ENCODE assay signal across 9 mouse cellular contexts in genomic region chr7:142425641-142426213, GRCm38 (mm10). TPM values are rescaled to one million over a fixed set of nuclear protein-coding genes. Genes with fewer than 3 reads are reported as not detected.
A peak's percentile ranks its signal among the peaks of the same experiment; 100 is the strongest.
DNase-seq lines count a peak whose midpoint lies in the region; ATAC-seq and TF ChIP-seq lines count a peak whose summit lies in the region.
"Had no signal": no experiment of that assay in that cellular context is flagged by ENCODE, and none has a peak within 500 bp of the region (broad histone marks: within the 10 kb centered on the region; RNA-seq: fewer than 3 reads in every experiment).

No protein-coding gene starts in this region.

- WGBS in lung, embryonic 14.5 days, result 62% methylated on average over 11 of the region's 11 CpGs
- WGBS in liver, embryonic 14.5 days (ENCODE audit: insufficient replicate concordance), result 71% methylated on average over 11 of the region's 11 CpGs
- WGBS in intestine, embryonic 16.5 days, result 60% methylated on average over 11 of the region's 11 CpGs

- no peaks in the 10 kb centered on the region for H3K9me3 ChIP-seq in lung, embryonic 14.5 days (ENCODE audit: low read depth, low read length)
- no peaks in the 10 kb centered on the region for H3K9me3 ChIP-seq in liver, embryonic 14.5 days (ENCODE audit: control insufficient read depth, low read length)
- H3K9me3 ChIP-seq in intestine, embryonic 16.5 days (ENCODE audit: control insufficient read depth, low read length), result no peaks in the 10 kb centered on the region
- H3K9me3 ChIP-seq: heart, embryonic 13.5 days had no signal

- no peaks in the 10 kb centered on the region for H3K36me3 ChIP-seq in lung, embryonic 14.5 days (ENCODE audit: insufficient read depth)
- no peaks in the 10 kb centered on the region for H3K36me3 ChIP-seq in liver, embryonic 14.5 days (replicated peaks; ENCODE audit: control insufficient read depth, insufficient read depth, low read depth)
- H3K36me3 ChIP-seq in intestine, embryonic 16.5 days (ENCODE audit: control insufficient read depth, insufficient read depth, low read length), result no peaks in the 10 kb centered on the region
- H3K36me3 ChIP-seq: heart, embryonic 13.5 days had no signal

- peaks cover 9% of the 10 kb centered on the region for H3K4me1 ChIP-seq in lung, embryonic 14.5 days (ENCODE audit: insufficient read depth)
- H3K4me1 ChIP-seq in liver, embryonic 14.5 days (replicated peaks; ENCODE audit: control insufficient read depth in 2 of 2, insufficient read depth in 2 of 2, low read length in 1 of 2), result peaks cover 20% of the 10 kb centered on the region in 2 experiments
- peaks cover 9% of the 10 kb centered on the region for H3K4me1 ChIP-seq in intestine, embryonic 16.5 days (ENCODE audit: control insufficient read depth, insufficient read depth, low read length)

- TF ChIP-seq EP300 in liver, embryonic 14.5 days (IDR thresholded peaks at IDR 0.05; ENCODE audit: low read depth), result no peak

- DNase-seq in cerebellum, adult 9-10 months, result peak; percentile 45
- DNase-seq in cerebellum, postnatal 4 days (ENCODE audit: low spot score in 2 of 2), result no peak
- DNase-seq in lung, embryonic 14.5 days, result peak; percentile 40
- DNase-seq in lung, postnatal 25 days (ENCODE audit: low spot score), result no peak
- peak; percentile 63 to 75 for DNase-seq in cerebellum, postnatal 14 days
- DNase-seq in liver, embryonic 14.5 days (ENCODE audit: low read depth in 3 of 3, low spot score in 3 of 3), result no peak

- H3K9ac ChIP-seq in lung, embryonic 14.5 days, result no peak overlapping the region
- no peak overlapping the region for H3K9ac ChIP-seq in liver, embryonic 14.5 days (replicated peaks)
- H3K9ac ChIP-seq in intestine, embryonic 16.5 days (ENCODE audit: low read depth, low read length), result no peak overlapping the region
- H3K9ac ChIP-seq: heart, embryonic 13.5 days had no signal

- H3K4me3 ChIP-seq in lung, embryonic 14.5 days (ENCODE audit: low read depth, low read length), result no peak overlapping the region
- no peak overlapping the region for H3K4me3 ChIP-seq in liver, embryonic 14.5 days (ENCODE audit: insufficient read depth in 1 of 2, low read depth in 2 of 2, low read length in 2 of 2)
- no peak overlapping the region for H3K4me3 ChIP-seq in intestine, embryonic 16.5 days (ENCODE audit: low read length)
- H3K4me3 ChIP-seq: heart, embryonic 13.5 days had no signal

- no peak for ATAC-seq in lung, embryonic 14.5 days (ENCODE audit: insufficient read depth)
- ATAC-seq in liver, embryonic 14.5 days (ENCODE audit: insufficient read depth), result no peak
- no peak for ATAC-seq in frontal cortex, adult (ENCODE audit: low TSS enrichment)
- no peak for ATAC-seq in intestine, embryonic 16.5 days

- peak; percentile 58 for TF ChIP-seq CTCF in lung, embryonic 14.5 days (IDR thresholded peaks at IDR 0.05; ENCODE audit: low read depth)
- TF ChIP-seq CTCF in liver, embryonic 14.5 days (IDR thresholded peaks at IDR 0.05; ENCODE audit: low read depth), result peak; percentile 71

- H3K4me2 ChIP-seq in lung, embryonic 14.5 days, result no peak overlapping the region
- H3K4me2 ChIP-seq in liver, embryonic 14.5 days (ENCODE audit: low read depth), result no peak overlapping the region
- H3K4me2 ChIP-seq in intestine, embryonic 16.5 days (ENCODE audit: low read depth, low read length), result no peak overlapping the region
- H3K4me2 ChIP-seq: heart, embryonic 13.5 days had no signal

- no peaks in the 10 kb centered on the region for H3K27me3 ChIP-seq in lung, embryonic 14.5 days (ENCODE audit: insufficient read depth, low read length)
- no peaks in the 10 kb centered on the region; the same call in 1 of the 2 replicates for H3K27me3 ChIP-seq in liver, embryonic 14.5 days (ENCODE audit: control insufficient read depth, insufficient read depth, low read length)
- no peaks in the 10 kb centered on the region for H3K27me3 ChIP-seq in intestine, embryonic 16.5 days (replicated peaks; ENCODE audit: control insufficient read depth, insufficient read depth, low read length)
- H3K27me3 ChIP-seq: heart, embryonic 13.5 days had no signal

- H3K27ac ChIP-seq in lung, embryonic 14.5 days (ENCODE audit: low read depth), result no peak overlapping the region
- no peak overlapping the region for H3K27ac ChIP-seq in liver, embryonic 14.5 days
- H3K27ac ChIP-seq in intestine, embryonic 16.5 days (ENCODE audit: low read length), result no peak overlapping the region
- H3K27ac ChIP-seq: heart, embryonic 13.5 days had no signal

RNA-seq across cellular contexts. Expression of gene Syt8, which starts 8.9 kb away (rescaled TPM):
- polyA plus RNA-seq in lung, embryonic 14.5 days (2014; fragmentation: Nextera tagmentation; extraction: Ambion mirVana), result not detected in 2 replicates
- polyA plus RNA-seq in liver, embryonic 14.5 days (2012; rRNA removed), result 0.03 and 0.57 TPM in 2 replicates
- polyA plus RNA-seq in liver, embryonic 14.5 days (2014; fragmentation: Nextera tagmentation; extraction: Ambion mirVana), result not detected in 2 replicates
- 8.8 and 10.4 TPM in 2 replicates for polyA plus RNA-seq in intestine, embryonic 16.5 days (2015; fragmentation: Nextera tagmentation; extraction: Ambion mirVana)

RNA-seq across cellular contexts. Expression of gene Tnni2, which starts 15.9 kb away (rescaled TPM):
- 0.86 and 1.6 TPM in 2 replicates for polyA plus RNA-seq in lung, embryonic 14.5 days (2014; fragmentation: Nextera tagmentation; extraction: Ambion mirVana)
- polyA plus RNA-seq in liver, embryonic 14.5 days (2012; rRNA removed), result 1.7 and 2.1 TPM in 2 replicates
- 2.1 and 2.2 TPM in 2 replicates for polyA plus RNA-seq in liver, embryonic 14.5 days (2014; fragmentation: Nextera tagmentation; extraction: Ambion mirVana)
- polyA plus RNA-seq in intestine, embryonic 16.5 days (2015; fragmentation: Nextera tagmentation; extraction: Ambion mirVana), result 4.3 and 4.7 TPM in 2 replicates

RNA-seq across cellular contexts. Expression of gene Lsp1, which starts 34.9 kb away (rescaled TPM):
- polyA plus RNA-seq in lung, embryonic 14.5 days (2014; fragmentation: Nextera tagmentation; extraction: Ambion mirVana), result 98.0 and 99.6 TPM in 2 replicates
- polyA plus RNA-seq in liver, embryonic 14.5 days (2012; rRNA removed), result 13.3 TPM in 2 replicates
- polyA plus RNA-seq in liver, embryonic 14.5 days (2014; fragmentation: Nextera tagmentation; extraction: Ambion mirVana), result 13.2 and 15.2 TPM in 2 replicates
- 125 and 134 TPM in 2 replicates for polyA plus RNA-seq in intestine, embryonic 16.5 days (2015; fragmentation: Nextera tagmentation; extraction: Ambion mirVana)

RNA-seq across cellular contexts. Expression of gene Ctsd, which starts 37.9 kb away (rescaled TPM):
- polyA plus RNA-seq in lung, embryonic 14.5 days (2014; fragmentation: Nextera tagmentation; extraction: Ambion mirVana), result 239 and 240 TPM in 2 replicates
- 180 and 209 TPM in 2 replicates for polyA plus RNA-seq in liver, embryonic 14.5 days (2012; rRNA removed)
- polyA plus RNA-seq in liver, embryonic 14.5 days (2014; fragmentation: Nextera tagmentation; extraction: Ambion mirVana), result 324 and 349 TPM in 2 replicates
- 395 and 444 TPM in 2 replicates for polyA plus RNA-seq in intestine, embryonic 16.5 days (2015; fragmentation: Nextera tagmentation; extraction: Ambion mirVana)

RNA-seq across cellular contexts. Expression of gene Gm49369, which starts 43.3 kb away (rescaled TPM):
- 3.0 TPM in 1 of 2 replicates, not detected in the other for polyA plus RNA-seq in lung, embryonic 14.5 days (2014; fragmentation: Nextera tagmentation; extraction: Ambion mirVana)
- 0.66 TPM in 1 of 2 replicates, not detected in the other for polyA plus RNA-seq in liver, embryonic 14.5 days (2012; rRNA removed)
- polyA plus RNA-seq in liver, embryonic 14.5 days (2014; fragmentation: Nextera tagmentation; extraction: Ambion mirVana), result 0.29 TPM in 1 of 2 replicates, not detected in the other
- 0.43 and 2.3 TPM in 2 replicates for polyA plus RNA-seq in intestine, embryonic 16.5 days (2015; fragmentation: Nextera tagmentation; extraction: Ambion mirVana)
- polyA plus RNA-seq: heart, embryonic 13.5 days had no signal

Comparison
In these comparisons a context has a peak if more than half of its experiments do, and no peak if none do; other contexts are left out.
1. DNase-seq: peak in cerebellum, adult 9-10 months (single experiment), lung, embryonic 14.5 days (single experiment) and cerebellum, postnatal 14 days (2 of 2); none in cerebellum, postnatal 4 days (0 of 2), lung, postnatal 25 days (single experiment) and liver, embryonic 14.5 days (0 of 3).